Mouse (Mus musculus): ENCODE results near the gene Stat5b. TPM values are rescaled to one million over a fixed set of nuclear protein-coding genes. Genes with fewer than 3 reads are reported as not detected.
"Not testable (repeated sequence)": the region's sequence is repeated elsewhere in the genome, so short reads cannot be mapped to it uniquely, and the experiment has no call there.

Gene Stat5b
- polyA plus RNA-seq, 1 experiment from 2014 or later, result 14.9 TPM

DNA sequence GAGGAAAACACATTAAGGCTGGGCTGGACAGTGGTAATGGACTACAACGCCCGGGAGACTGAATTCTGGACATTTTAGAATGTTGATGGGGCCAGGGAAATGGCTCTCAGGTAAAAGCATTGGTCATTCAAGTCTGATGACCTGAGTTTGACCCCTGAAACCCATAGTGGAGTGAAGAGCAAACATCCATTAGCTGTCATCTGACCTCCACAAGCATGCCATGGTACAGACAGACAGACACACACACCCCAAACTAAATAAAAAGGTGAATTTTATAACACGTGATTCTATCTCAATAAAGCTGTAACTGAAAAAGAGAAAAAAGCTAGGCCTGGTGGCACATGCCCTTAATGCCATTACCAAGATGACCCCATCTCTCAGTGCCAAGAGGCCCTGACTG, 34.2 kb downstream of the Stat5b start:
- no peak overlapping the region for H3K4me3 ChIP-seq
- 81% methylated on average over 3 of the region's 3 CpGs for WGBS
- H3K4me1 ChIP-seq, result peaks cover 30% of the 10 kb centered on the region
- DNase-seq (ENCODE audit: low spot score), result no peak
- H3K36me3 ChIP-seq (replicated peaks), result no peaks in the 10 kb centered on the region; the same call in 1 of the 2 replicates
- H3K27ac ChIP-seq (replicated peaks), result no peak overlapping the region
- no peaks in the 10 kb centered on the region for H3K9me3 ChIP-seq
- H3K27me3 ChIP-seq (replicated peaks; ENCODE audit: low read depth, poor library complexity, severe bottlenecking), result no peaks in the 10 kb centered on the region

DNA sequence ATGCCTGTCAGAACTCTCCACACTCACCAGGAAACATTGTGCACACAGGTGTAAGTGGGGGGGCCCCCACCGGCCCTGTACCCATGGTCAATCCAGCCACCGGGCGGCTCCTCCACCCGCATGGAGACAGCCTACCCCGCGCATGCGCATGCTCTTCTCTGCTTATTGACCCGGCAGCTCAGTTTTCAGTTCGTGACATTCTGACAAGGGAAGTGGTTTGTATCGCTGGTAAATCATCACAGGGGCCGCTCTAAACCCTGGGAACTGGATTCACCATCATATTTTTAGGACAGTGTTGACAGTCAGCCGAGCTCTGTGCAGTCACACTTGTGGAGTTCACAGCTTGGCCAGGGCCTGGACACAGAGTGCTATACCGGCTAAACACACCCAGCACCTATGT, 36.0 kb downstream of the Stat5b start:
- Histone ChIP-seq H3K4me1 (peaks cover 31% of the 10 kb centered on the region), H3K27me3 (replicated peaks; ENCODE audit: low read depth, poor library complexity, severe bottlenecking) (no peaks in the 10 kb centered on the region), H3K4me3 (no peak overlapping the region), H3K27ac (replicated peaks) (0 out of 2 replicates have a peak overlapping the region, but pooled peaks have one; percentile 14), H3K9me3 (no peaks in the 10 kb centered on the region), H3K36me3 (replicated peaks) (no peaks in the 10 kb centered on the region; the same call in 1 of the 2 replicates)
- DNase-seq (ENCODE audit: low spot score), result peak; percentile 32
- 68% methylated on average over 13 of the region's 13 CpGs for WGBS

DNA sequence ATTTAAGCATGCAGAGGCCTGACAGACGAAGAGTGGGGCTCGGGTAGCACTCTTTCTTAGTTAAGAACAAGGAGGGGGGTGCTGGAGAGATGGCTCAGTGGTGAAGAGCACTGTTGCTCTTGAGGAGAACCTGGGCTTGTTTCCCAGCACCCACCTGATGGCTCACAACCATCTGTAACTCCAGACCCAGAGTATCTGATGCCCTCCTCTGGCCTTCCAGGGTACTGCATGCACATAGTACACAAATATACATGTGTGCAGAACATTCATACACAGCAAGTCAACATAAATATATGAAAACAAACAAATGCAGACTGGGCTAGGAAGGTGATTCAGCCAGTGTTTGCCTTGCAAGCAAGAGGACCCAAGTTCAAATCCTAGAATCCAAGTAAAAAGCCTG, 39.4 kb downstream of the Stat5b start:
- 0 out of 2 replicates have a peak overlapping the region, but pooled peaks have one; percentile 1 for H3K27ac ChIP-seq (replicated peaks)
- no peaks in the 10 kb centered on the region; the same call in 1 of the 2 replicates for H3K36me3 ChIP-seq (replicated peaks)
- H3K4me1 ChIP-seq, result peaks cover 21% of the 10 kb centered on the region
- no peaks in the 10 kb centered on the region for H3K27me3 ChIP-seq (replicated peaks; ENCODE audit: low read depth, poor library complexity, severe bottlenecking)
- DNase-seq (ENCODE audit: low spot score), result no peak
- no peaks in the 10 kb centered on the region for H3K9me3 ChIP-seq
- 82% methylated on average over 2 of the region's 2 CpGs for WGBS
- H3K4me3 ChIP-seq, result no peak overlapping the region

DNA sequence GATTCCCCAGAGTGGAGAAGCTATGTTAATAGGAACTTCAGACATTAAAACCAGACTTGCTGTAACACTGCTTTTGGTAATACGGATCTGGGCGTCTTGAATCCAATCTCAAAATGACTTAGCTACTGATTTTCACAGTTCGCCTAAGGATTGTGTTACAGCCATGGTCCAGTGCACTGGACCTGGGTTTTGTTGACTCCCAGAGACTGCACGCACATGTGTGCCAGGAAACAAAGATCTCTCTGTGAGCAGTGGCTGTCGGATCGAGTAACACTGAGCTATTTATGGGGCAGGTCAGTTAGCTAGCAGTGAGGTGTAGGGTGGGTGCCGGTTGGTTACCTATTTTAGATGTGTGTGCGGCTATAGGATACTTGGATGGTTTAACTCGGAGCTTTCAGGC, 40.0 kb downstream of the Stat5b start:
- no peaks in the 10 kb centered on the region for H3K9me3 ChIP-seq
- peak; percentile 48 for DNase-seq (ENCODE audit: low spot score)
- peak overlapping the region; percentile 1; the same call in 1 of the 2 replicates for H3K27ac ChIP-seq (replicated peaks)
- 43% methylated on average over 9 of the region's 9 CpGs for WGBS
- peaks cover 17% of the 10 kb centered on the region for H3K4me1 ChIP-seq
- no peaks in the 10 kb centered on the region for H3K27me3 ChIP-seq (replicated peaks; ENCODE audit: low read depth, poor library complexity, severe bottlenecking)
- H3K36me3 ChIP-seq (replicated peaks), result no peaks in the 10 kb centered on the region; the same call in 1 of the 2 replicates
- no peak overlapping the region for H3K4me3 ChIP-seq

DNA sequence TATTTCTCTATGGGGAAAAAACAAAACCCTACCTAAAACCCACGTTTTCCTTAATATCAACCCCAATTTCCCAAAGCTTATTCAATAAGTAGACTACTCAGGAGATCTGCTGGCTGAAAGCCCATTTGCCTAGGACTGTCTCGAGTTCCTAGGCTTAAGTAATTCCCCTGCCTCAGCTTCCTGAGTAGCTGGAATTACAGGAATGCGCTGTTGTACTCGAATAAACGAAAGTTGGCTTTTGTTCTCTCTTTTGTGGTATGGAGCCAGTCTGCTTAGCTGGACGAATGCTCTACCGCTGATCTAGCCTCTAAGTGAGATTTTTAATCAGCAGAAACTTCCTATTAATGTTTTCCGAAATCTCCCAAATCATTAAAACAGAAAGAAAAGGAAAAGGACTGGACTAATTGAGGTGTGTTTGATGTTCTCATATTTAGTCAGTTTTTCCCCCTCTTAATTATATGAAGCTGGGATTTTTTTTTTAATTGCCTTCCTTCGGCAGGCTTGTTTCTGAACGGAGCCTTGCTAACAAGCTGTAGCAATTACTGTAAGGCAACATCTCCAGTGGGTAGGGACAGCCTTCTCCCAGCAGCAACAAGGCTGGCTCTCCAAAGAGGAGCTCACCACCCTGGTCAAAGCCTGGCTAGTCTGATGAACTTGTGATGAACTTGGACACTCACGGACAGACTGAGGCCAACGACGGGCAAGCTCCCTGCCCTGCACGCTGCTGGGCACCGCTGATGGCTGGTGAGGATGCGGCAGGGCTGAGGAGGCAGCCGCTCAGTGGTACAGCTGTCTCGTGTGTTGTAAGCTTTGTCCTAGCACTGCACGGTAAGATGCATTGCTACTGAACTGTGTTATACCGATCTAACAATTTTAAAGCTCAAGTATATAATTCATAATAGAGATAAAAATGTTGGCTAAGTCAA, 43.9 kb downstream of the Stat5b start:
- peaks cover 33% of the 10 kb centered on the region for H3K36me3 ChIP-seq (replicated peaks)
- peaks cover 10% of the 10 kb centered on the region for H3K4me1 ChIP-seq
- no peaks in the 10 kb centered on the region for H3K27me3 ChIP-seq (replicated peaks; ENCODE audit: low read depth, poor library complexity, severe bottlenecking)
- 74% methylated on average over 20 of the region's 20 CpGs for whole genome bisulfite sequencing
- DNase-seq (ENCODE audit: low spot score), result no peak
- no peak overlapping the region for H3K4me3 ChIP-seq
- H3K9me3 ChIP-seq, result no peaks in the 10 kb centered on the region
- 0 out of 2 replicates have a peak overlapping the region, but pooled peaks have one; percentile 57 for H3K27ac ChIP-seq (replicated peaks)

DNA sequence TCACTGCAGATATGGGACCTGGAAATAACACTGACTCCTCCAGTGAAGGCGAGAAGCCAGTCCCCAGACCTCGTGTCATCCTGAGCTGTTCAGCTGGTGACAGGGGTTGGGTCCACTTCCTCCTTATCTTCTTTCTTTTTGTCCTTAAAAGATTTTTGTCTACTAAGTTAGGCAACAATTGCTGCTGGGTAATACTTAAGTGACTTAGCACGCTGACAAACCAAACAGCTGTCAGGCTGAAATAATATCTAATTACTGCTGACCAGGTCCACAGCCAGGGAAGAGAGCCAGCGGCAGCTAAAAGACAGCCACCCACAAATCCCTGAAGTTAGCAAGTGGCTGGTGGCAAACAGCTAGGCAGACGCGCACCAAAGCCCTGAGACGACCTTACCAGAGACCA, 45.0 kb downstream of the Stat5b start:
- Histone ChIP-seq H3K4me1 (peaks cover 8% of the 10 kb centered on the region), H3K27me3 (replicated peaks; ENCODE audit: low read depth, poor library complexity, severe bottlenecking) (no peaks in the 10 kb centered on the region), H3K9me3 (no peaks in the 10 kb centered on the region), H3K36me3 (replicated peaks) (peaks cover 43% of the 10 kb centered on the region), H3K27ac (replicated peaks) (no peak overlapping the region), H3K4me3 (no peak overlapping the region)
- DNase-seq (ENCODE audit: low spot score), result no peak
- 78% methylated on average over 7 of the region's 7 CpGs for WGBS

DNA sequence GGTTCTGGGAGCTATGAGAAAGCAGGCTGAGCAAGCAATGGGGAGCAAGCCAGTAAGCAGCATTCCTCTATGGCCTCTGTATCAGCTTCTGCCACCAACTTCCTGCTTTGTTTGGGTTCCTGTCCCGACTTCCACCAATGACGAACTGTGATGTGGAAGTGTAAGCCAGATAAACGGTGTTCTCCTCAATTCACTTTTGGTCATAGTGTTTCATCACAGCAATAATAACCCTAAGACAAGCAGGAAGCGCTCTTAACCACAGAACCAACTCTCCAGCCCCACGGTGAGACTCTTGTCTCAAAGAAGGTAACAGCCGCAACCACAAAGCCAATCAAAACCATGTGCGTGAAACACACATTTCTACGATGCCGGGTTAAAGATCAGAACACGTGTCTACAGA, 46.1 kb downstream of the Stat5b start:
- H3K27ac ChIP-seq (replicated peaks), result no peak overlapping the region
- no peak for DNase-seq (ENCODE audit: low spot score)
- peaks cover 49% of the 10 kb centered on the region for H3K36me3 ChIP-seq (replicated peaks)
- H3K4me3 ChIP-seq, result no peak overlapping the region
- H3K27me3 ChIP-seq (replicated peaks; ENCODE audit: low read depth, poor library complexity, severe bottlenecking), result no peaks in the 10 kb centered on the region
- 94% methylated on average over 10 of the region's 10 CpGs for WGBS
- H3K4me1 ChIP-seq, result peaks cover 3% of the 10 kb centered on the region; the same call in 1 of the 2 replicates
- H3K9me3 ChIP-seq, result no peaks in the 10 kb centered on the region

DNA sequence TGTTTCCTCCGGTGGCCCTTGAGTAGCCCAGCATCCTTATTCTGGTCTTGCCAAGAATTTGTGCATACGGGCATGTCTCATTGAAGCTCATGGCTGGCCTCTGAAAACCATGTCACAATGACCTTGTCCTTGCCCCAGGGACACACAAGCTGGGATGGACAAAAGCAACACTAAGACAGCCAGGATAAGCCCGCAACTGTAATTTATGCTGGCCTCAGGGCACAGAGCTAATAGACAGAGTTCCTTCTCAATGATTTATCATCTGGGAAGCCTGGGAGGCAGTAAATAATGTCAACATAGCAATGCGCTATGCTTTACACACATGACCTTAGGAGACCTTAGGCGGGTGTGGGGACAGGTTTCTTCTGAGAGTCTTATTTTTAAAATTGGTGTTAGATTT, 51.1 kb downstream of the Stat5b start:
- H3K4me1 ChIP-seq, result no peaks in the 10 kb centered on the region
- DNase-seq (ENCODE audit: low spot score), result no peak
- H3K9me3 ChIP-seq, result no peaks in the 10 kb centered on the region
- H3K27ac ChIP-seq (replicated peaks), result no peak overlapping the region
- 84% methylated on average over 5 of the region's 5 CpGs for WGBS
- H3K4me3 ChIP-seq, result no peak overlapping the region
- H3K36me3 ChIP-seq (replicated peaks), result peaks cover 56% of the 10 kb centered on the region
- H3K27me3 ChIP-seq (replicated peaks; ENCODE audit: low read depth, poor library complexity, severe bottlenecking), result no peaks in the 10 kb centered on the region

DNA sequence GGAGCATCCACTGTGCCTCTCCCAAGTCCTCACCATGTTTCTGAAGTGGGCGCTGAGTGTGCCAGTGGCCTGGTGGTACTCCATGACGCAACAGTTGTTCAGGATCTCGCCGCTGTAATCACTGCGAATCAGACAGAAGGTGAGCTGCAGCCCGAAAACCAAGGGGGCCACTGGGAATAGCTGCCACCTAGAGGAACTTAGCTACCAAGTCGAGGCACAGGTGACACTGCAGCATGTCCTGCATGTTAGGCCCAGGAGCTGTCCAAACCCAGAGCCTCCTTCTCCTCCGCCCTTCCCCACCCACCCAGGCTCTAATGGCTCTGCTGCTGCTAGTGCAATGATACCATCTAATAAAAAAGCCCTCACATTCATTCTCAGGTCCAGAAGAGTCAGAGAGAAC, 53.9 kb downstream of the Stat5b start:
- 62% methylated on average over 8 of the region's 8 CpGs for WGBS
- Histone ChIP-seq H3K27ac (replicated peaks) (no peak overlapping the region), H3K9me3 (no peaks in the 10 kb centered on the region), H3K4me3 (no peak overlapping the region), H3K27me3 (replicated peaks; ENCODE audit: low read depth, poor library complexity, severe bottlenecking) (no peaks in the 10 kb centered on the region), H3K36me3 (replicated peaks) (peaks cover 31% of the 10 kb centered on the region), H3K4me1 (no peaks in the 10 kb centered on the region)
- no peak for DNase-seq (ENCODE audit: low spot score)

DNA sequence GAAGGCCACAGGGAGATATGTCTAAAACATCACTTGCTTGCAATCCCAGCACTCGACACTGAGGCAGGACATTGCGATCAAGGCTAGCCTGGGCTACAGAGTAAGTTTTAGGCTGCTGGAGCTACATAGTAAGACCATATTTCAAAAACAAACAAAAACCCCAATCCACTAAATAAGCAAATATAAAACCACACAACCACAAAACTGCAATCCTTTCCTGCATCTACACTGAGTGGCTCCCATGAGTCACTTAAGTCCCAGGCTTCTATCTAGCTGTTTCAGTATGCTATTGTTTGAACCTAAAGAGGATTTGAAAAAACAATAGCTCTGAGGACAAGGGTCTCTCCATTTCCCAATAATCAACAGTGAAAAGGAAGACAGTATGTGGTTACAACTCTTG, 55.1 kb downstream of the Stat5b start:
- peaks cover 29% of the 10 kb centered on the region for H3K36me3 ChIP-seq (replicated peaks)

DNA sequence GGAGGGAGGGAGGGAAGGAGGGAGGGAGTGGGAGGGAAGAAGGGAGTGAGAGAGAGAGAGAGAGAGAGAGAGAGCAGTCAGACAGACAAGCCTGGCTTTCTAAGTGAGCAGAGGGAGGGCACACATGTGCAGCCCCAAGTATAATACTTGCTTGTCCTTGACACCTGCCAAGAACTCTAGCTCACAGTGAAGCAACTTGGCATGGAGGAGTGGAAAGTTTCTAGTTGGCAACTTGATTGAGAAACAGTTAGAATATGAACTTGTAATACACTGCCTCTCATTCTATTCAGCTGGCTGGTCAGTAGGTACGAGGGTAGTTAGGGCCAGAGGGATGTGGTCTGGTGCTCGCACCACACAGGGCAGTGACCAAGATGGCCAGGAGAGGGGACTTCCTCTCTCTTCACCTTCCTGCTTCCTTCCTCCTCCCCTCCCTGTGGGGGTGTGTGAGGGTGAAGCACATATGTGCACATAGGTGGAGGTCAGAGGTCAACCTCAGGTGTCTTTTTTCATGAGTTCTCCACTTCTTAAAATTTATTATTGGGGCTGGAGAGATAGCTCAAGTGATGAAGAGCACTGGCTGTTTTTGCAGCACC, 59.0 kb downstream of the Stat5b start:
- Histone ChIP-seq H3K4me3 (no peak overlapping the region), H3K27ac (replicated peaks) (no peak overlapping the region), H3K36me3 (replicated peaks) (peaks cover 18% of the 10 kb centered on the region; the same call in 1 of the 2 replicates), H3K27me3 (replicated peaks; ENCODE audit: low read depth, poor library complexity, severe bottlenecking) (no peaks in the 10 kb centered on the region), H3K9me3 (no peaks in the 10 kb centered on the region), H3K4me1 (peaks cover 26% of the 10 kb centered on the region)
- no peak for DNase-seq (ENCODE audit: low spot score)
- WGBS, result 92% methylated on average over 2 of the region's 2 CpGs

More for the DNA sequence above, 55.1 kb downstream of the Stat5b start:
- 92% methylated on average over 2 of the region's 2 CpGs for WGBS
- no peaks in the 10 kb centered on the region for H3K4me1 ChIP-seq
- no peaks in the 10 kb centered on the region for H3K27me3 ChIP-seq (replicated peaks; ENCODE audit: low read depth, poor library complexity, severe bottlenecking)
- no peak overlapping the region for H3K27ac ChIP-seq (replicated peaks)
- no peak overlapping the region for H3K4me3 ChIP-seq
- DNase-seq (ENCODE audit: low spot score), result no peak
- H3K9me3 ChIP-seq, result no peaks in the 10 kb centered on the region

DNA sequence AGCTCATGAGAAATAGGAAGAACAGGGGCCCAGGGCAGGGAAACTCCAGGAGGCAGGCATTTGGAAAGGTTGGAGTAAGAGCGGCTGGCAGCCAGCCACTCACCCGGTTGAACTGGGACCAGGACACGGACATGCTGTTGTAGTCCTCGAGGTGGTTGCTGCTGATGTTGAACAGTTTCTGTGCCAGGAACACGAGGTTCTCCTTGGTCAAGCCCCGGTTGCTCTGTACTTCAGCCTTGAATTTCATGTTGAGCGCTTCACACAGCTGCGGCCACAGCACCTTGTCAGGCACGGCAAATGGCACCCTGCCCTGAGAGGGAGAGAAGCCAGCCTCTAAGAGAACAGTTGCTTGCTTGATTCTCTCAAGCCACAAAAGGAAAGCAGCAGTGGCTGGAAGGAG, 59.9 kb downstream of the Stat5b start:
- H3K9me3 ChIP-seq; H3K27me3 ChIP-seq (replicated peaks; ENCODE audit: low read depth, poor library complexity, severe bottlenecking); H3K4me3 ChIP-seq; DNase-seq (ENCODE audit: low spot score); H3K27ac ChIP-seq (replicated peaks): not testable (repeated sequence)
- 92% methylated on average over 9 of the region's 9 CpGs for WGBS
- peaks cover 31% of the 10 kb centered on the region for H3K4me1 ChIP-seq
- peaks cover 13% of the 10 kb centered on the region; the same call in 1 of the 2 replicates for H3K36me3 ChIP-seq (replicated peaks)

Measured in embryonic facial prominence, embryonic 10.5 days (tissue).